Mouse (Mus musculus) retina, postnatal 7 days (tissue): Measurements from ENCODE around the gene Fancb.

Experiments used
- DNase-seq: peaks from one replicate; pipeline ENCODE4 v3.0.0-alpha.2; 2012; ENCODE audit warnings: low read depth, low spot score

Gene Fancb

DNA sequence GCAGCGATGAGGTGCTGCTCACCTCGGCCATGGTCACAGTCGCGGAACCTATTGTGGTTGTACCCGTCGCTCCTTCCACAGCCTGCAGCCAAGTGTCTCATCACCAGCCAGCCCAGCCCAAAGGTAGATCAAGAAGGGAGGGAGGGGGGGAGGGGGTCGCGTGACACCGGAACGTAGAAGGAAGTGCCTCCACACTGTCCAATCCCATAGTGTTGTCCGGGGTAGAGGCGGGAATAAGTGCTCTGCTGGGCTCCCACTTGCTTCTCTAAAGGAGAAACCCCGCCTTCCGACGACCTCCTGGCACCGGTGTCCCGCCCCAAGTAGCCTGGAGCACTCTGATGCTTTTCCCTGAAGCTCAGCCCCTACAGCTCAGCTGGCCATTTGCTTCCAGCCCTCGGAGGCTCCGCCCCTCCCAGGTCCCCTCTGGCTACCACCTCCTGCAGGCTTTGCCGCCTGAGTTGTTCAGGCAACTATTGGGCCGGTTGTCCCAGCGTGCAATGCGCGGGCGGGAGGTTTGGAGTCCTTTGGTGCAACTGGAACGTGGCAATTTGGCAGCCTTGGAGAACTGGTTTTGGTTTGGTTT, at the start of gene Fancb, which contains the start of gene Mospd2:
Gene Fancb, plus strand, starts transcription at position 400 of the 583 bp plus-strand sequence.
Gene Mospd2, minus strand, starts transcription at position 183 of the 583 bp plus-strand sequence.
- DNase-seq, result peak; percentile 72

DNA sequence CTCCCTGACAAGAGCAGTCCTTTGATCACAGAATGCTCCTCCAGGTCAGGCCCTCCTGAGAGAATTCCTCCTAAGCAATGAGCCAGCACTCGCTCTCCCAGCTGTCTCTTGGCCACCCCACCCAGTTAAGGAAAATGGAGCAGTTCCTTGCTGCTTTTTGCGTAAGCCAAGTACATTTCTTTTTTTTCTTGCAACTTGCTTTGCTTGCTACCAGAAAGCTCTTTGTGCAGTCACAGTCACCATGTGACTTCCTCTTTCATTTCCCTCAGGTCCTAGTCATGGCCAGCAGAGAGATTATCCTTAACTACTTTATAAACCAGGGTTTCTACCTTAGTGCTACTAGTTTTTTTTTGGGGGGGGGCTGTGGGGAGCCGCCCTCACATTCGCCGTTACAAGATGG, 38.9 kb upstream of the Fancb start:
- DNase-seq, result no peak

- no peak for DNase-seq
Measured at GRCm38 (mm10) chrX:164951858-164952576, 28.4 kb upstream of the Fancb start.

GRCm38 (mm10) chrX:164952601-164953375, 27.6 kb upstream of the Fancb start:
- DNase-seq, result no peak

DNA sequence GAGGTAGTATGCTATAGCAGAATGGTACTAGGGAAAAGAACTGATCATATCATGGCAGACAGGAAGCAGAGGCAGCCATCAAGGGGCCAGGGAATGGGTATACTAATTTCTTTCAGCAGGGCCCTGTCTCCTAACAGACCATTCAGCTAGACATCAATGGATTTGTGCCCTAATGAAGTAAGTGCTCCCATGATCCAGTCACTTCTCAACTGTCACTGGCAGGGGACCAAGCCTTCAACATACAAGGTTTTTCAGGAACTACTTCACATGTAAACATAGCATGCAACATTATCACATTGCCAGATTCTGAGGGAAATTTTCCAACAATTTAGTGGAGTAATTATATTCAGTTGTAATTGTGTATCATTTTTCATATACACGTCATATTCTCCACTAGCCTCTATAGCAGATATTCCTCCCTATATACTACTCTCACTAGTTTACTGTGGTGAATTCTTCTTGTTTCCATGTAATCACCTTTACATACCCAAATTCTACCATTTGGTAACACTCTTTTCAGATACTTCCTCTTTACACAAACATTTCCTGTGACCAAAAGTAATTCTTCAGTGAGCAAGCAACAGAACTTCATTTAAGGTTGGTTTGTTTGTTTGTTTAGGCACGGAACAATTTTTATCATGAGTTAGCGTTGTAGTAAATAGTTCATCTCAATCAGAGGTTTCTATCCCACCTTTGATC, 14.5 kb upstream of the Fancb start:
- no peak for DNase-seq

DNA sequence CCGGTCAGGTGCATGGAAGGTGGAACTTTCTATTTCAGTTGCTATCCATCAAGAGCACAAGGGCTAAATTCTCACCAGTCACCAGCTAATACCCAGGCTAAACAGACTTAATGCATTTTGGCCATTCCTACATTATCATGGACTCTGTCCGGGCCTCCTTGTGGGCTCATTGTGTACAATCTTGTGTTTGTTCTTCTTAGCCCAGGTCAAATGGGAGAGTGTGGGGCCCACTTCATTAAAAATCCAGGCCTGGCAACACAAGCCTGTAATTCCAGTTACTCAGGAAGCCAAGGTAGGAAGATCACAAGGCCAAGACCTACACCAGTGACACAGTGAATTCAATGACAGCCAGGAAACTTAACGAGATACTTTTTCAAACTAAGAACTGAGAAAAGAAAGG, 9.2 kb upstream of the Fancb start:
- DNase-seq, result no peak

DNA sequence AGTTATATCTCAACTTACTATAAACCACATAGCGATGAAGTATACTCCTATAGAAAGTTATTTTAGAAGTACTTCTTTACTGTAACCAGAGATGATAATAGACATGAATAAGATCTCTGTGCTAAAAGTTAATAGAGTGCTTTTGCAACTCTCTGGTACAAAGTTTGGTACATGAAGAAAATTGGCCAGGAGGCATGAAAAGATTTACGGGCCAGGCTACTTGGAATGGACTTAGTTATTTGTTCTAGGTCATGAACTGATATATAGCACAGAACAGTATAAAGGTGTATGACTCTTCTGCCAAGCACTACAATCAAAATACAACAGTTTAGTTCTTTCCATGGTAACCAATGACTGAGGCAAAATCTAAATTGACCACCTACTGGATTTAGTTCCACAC, 1.5 kb upstream of the Fancb start:
- DNase-seq, result no peak

- DNase-seq, result no peak
Measured at GRCm38 (mm10) chrX:165003141-165003540, 22.7 kb downstream of the Fancb start.

DNA sequence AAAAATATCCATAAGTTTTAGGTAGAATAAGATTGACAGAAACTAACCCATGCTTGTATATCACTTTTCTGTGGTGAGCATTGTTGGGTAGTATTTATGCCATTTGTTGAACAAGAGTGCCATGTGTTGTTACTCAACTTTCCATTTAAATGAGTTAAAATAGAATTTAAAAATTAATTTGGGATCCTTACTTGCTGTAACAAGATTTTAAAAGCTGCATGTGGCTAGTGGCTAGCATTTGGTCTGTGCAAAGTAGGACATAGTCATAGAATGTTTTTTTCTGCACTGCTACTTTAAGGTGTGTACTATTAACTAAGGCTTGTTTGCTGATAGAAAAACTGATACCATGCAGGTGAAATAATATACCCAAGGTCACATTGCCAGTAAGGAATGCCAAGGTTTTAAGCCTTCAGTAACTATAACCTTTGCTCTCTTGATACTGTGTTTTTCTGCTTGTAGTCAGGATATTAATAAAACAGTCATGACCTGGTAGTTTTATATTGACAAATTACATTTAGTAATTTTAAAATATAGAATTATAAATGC, 24.5 kb downstream of the Fancb start, which contains the start of gene Gm17604:
Gene Gm17604, minus strand, starts transcription at position 51 of the 546 bp plus-strand sequence.
- DNase-seq, result no peak
